Mouse (Mus musculus) gonadal fat pad, adult 2 months (tissue): ENCODE data around the gene Tpra1. TPM values are rescaled to one million over a fixed set of nuclear protein-coding genes. Genes with fewer than 3 reads are reported as not detected.

Experiments
- DNase-seq: peaks from one replicate; pipeline ENCODE4 v3.0.0-alpha.2; 2012; ENCODE audit warnings: low read depth
- polyA plus RNA-seq: library from polyadenylated mRNA; depleted of rRNA; stranded (reverse); fragments of >200 nt; gene quantifications from 2 replicates; pipeline ENCODE4 v1.2.3, GENCODE M21; 2012

Tpra1 gene
- polyA plus RNA-seq, 1 experiment, result 140 TPM

GRCm38 (mm10) chr6:88890832-88891231 lies 11.2 kb upstream of the Tpra1 start:
- DNase-seq, result no peak

GRCm38 (mm10) chr6:88893559-88893958 lies 8.5 kb upstream of the Tpra1 start:
- DNase-seq, result no peak

GRCm38 (mm10) chr6:88895943-88896342 lies 6.1 kb upstream of the Tpra1 start:
- no peak for DNase-seq

GRCm38 (mm10) chr6:88897246-88897645 lies 4.8 kb upstream of the Tpra1 start:
- DNase-seq, result no peak

DNA sequence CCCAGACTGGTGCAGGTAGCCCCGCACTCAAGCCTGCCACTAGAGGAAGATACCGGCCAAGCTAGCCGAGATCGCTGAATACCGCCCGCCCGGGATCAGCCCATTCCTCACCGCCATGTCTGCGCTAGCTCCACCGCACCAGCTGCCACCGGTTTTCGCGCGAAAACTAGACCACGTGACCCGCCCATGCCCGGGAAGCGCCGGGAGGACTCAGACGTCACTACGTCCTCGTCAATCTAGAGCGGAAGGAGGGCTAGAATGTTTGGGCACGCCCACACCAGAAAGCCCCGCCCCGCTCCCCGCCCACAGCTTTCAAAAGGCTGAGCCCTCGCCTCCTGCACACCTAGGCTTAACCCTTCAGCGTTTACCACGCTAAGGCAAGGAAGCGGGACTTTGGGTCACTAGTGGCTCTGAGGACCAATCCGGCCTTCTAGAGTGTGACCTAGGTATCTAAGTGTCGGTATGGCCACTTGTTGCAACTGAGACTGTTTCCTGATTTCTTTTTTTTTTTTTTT lies 3.5 kb upstream of the Tpra1 start, which contains the start of gene Mcm2:
Gene Mcm2, minus strand, starts transcription at position 247 of the 515 bp plus-strand sequence.
- DNase-seq, result peak; percentile 77

GRCm38 (mm10) chr6:88899086-88899485 lies 3.0 kb upstream of the Tpra1 start:
- no peak for DNase-seq

GRCm38 (mm10) chr6:88899628-88900027 lies 2.4 kb upstream of the Tpra1 start:
- no peak for DNase-seq

GRCm38 (mm10) chr6:88901471-88901870 lies 580 bp upstream of the Tpra1 start:
- no peak for DNase-seq

DNA sequence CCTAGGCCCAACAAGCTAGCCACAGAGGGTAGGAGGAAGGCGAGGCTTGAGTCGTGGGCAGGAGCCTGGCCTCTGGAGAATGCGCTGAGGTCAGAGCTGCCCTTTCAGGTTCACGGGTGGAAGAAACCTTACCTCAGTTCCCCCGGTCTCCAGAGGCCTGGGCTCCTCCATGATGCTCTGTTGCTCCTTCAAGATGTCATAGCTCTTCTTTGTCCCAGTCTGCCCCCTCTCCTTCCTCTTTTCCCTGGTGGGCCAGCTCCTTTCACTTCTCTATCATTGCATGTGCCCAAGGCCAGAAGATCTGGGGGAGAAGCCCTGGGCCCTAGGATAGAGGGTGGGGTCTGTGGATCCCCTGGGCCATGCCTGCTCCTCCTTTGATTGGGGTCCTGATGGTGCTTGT lies 1.7 kb downstream of the Tpra1 start:
- no peak for DNase-seq

DNA sequence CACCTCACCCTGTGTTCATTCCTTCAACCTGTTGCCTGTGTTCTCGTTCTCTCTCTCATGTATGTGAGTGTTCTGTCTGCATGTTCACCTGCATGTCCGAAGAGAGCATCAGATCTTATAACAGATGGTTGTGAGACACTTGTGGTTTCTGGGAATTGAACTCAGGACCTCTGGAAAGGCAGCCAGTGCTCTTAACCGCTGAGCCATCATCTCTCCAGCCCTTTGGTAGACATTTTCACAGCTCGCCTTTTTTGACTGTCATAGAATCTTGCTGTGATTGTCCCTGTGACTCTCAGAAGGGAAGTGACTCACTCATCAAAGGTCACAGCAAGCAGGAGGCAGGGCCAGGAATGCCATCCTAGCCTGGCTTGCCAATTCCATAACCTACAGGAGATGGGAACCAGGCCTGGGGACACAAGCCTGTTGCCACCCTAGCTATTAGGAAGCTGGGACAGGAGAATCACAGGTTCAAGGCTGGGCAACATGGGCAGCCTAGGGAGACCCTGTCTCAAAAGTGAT lies 2.5 kb downstream of the Tpra1 start:
- no peak for DNase-seq

- DNase-seq, result no peak
These were observed 3.0 kb downstream of the Tpra1 start for GRCm38 (mm10) chr6:88905042-88905441.

DNA sequence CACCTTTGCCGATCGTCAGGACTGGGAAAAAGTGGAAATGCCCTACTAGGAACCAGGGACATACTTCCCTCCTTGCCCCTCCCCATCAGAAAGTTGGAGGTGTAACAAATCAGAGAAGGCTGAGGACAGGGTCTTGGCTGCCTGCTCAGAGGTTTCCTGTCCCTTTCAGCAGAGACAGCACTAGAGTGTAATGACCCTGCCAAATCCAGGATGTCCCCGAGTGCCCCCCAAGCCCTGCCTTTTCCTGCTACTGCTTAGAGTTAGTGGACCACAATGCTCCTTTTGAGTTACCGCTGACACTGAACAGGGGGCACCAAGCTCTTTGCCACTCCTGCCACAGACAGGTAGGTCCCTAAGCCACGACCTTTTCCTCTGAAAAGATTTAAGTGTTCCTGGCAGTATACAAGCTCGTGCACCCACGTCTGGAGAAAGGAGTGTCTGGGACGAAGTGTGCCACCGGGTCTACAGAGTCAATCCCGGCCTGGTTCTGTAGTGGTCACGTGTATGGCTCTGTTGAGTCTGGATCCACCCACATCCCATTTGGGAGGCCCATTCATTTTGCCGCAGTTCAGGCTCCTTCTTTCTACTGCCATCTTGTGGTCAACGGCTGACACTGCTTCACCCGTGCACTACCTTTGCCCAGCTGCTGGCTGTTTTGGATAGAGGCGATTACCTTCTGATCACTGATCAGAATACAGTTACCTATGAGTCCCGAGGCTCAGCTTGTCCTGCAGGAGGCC lies 4.5 kb downstream of the Tpra1 start:
- DNase-seq, result no peak

DNA sequence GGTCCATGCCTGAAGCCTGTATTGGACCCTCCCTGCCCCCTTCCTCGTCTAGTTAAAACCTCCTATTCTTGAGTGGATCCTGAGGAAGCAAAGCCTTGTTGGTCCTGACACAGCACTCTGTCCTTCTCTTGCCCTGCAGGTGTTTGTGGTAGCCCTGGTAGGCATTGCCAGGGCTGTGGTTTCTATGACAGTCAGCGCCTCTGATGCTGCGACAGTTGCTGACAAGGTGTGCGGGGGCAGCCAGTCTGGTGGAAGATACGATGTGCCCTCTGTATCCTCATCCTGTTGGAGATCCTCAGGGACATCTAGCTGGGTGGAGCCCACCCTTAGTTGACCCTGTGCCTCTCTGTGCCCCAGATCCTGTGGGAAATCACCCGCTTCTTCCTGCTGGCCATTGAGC lies 7.1 kb downstream of the Tpra1 start:
- no peak for DNase-seq

- DNase-seq, result no peak
These were observed 11.0 kb downstream of the Tpra1 start for GRCm38 (mm10) chr6:88913022-88913421.

DNA sequence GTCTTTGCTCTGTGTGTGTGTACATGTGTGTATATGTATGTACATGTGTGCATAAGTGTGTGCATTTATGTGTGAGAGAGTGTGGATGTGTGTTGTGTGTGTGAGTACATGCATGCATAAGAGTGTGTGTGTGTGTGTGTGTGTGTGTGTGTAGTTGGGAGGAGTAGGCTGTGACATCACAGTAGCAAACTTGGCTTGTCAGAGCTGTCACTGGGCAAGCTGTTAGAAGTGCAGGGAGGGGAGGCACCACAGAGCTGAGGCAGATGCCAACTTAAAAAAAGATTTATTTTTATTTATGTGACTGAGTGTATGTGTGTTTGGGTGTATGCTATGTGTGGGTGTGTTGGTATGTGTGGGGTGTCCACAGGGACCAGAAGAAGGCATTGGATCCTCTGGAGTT lies 11.4 kb downstream of the Tpra1 start:
- no peak for DNase-seq

DNA sequence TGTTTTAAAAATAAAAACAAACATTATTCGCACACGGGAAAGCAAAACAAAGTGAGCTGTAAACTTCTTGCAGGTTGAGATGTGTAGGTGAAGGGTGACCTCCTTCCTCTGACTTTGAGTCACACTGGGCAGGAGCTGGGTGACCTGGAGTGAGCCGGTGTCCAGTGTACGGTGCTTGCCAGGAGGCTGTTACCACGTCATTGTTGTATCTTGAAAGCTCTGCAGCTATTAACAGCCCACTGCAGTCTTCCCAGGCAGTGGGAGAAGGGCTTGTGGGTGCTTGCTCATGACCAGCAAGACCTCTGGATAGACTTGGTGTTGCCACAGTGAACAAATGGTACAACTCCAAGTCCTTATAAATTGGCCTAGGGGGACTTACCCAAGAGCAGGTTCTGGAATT lies 12.7 kb downstream of the Tpra1 start:
- no peak for DNase-seq

DNA sequence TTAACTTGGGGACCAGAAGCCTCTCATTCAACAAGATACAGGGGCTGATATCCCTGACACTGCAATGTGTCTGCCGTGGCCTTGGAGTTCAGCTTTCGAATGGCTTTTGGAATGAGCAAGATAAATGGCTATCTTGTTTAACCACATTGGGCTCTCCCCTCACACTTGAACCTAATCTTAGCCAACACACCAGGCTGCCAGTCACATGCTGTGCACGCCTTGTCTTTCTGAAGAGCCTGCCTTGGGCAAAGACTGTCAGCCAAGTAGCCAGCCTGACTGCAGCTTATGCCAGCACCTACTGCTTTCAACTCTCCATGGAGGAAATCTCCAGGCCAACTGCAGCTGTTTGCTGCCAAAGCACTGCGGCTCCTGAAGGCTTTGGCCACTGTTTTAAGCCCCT lies 13.5 kb downstream of the Tpra1 start:
- DNase-seq, result peak; percentile 86

GRCm38 (mm10) chr6:88916153-88916552 lies 14.1 kb downstream of the Tpra1 start:
- DNase-seq, result no peak

- DNase-seq, result no peak
These were observed 16.8 kb downstream of the Tpra1 start for GRCm38 (mm10) chr6:88918802-88919201.

- DNase-seq, result no peak
These were observed 22.6 kb downstream of the Tpra1 start for GRCm38 (mm10) chr6:88924502-88925275.

GRCm38 (mm10) chr6:88925640-88926205 lies 23.7 kb downstream of the Tpra1 start:
- no peak for DNase-seq

DNA sequence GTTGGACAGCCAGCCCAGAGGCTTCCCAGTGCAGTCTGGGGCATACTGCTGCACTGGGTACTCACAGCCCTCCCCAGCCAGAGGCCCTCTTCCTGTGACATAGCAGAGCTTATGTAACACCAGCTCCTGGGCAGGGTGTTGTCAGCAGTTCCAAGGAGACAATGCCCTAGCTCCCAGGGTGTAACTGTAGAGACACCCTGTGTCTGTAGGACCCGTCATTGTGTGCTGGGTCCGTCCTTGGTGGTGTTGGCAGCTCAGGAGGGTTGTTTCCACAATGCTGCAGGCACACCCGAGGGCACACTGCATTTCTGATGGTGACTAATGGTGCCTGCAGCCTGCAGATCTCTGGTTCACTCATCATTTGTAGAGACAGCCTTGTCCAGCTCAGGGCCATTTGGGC lies 24.8 kb downstream of the Tpra1 start:
- no peak for DNase-seq
